1 mouse cellular context compared by ENCODE assay signal in the genomic region with DNA sequence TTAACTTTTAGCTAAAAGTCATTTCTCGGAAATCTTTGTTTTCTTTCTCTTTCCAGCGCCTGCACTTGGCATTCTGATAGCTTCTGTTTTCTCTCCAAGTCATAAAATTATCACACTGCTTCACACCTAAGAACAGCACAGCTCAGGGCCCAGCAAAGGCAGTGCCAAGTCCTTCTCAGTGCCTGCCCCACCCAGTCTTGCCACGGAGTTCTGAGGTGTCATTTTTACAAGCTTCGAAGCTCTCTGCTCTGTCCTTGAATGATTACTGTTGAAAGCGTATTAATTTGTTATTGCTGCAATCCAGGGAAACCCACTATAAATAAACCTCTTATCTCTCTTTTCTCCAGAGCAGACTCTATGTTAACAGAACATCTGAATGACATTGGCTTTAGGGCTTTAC.
TF ChIP-seq lines count a peak whose summit lies in the region.

No protein-coding gene starts in this region.

TF ChIP-seq in MEL, 35 proteins besides CTCF, POLR2A, EP300 and RAD21 (continued from another document):
- no peak for TF ChIP-seq MEF2A (IDR thresholded peaks at IDR 0.05; ENCODE audit: extremely low read depth, insufficient replicate concordance, low read depth, low read length, poor library complexity, severe bottlenecking)
- no peak for TF ChIP-seq NRF1 (IDR thresholded peaks at IDR 0.05; ENCODE audit: insufficient read depth, low read depth, low read length, poor library complexity, severe bottlenecking)
- TF ChIP-seq NELFE (IDR thresholded peaks at IDR 0.05; ENCODE audit: low read depth, low read length): no peak
- TF ChIP-seq POLR2AphosphoS2 (IDR thresholded peaks at IDR 0.05; ENCODE audit: low read length): no peak
- TF ChIP-seq ELF1 (IDR thresholded peaks at IDR 0.05; ENCODE audit: low read depth, low read length): no peak
- TF ChIP-seq ZKSCAN1 (IDR thresholded peaks at IDR 0.05; ENCODE audit: low read depth, low read length): no peak
- no peak for TF ChIP-seq ETS1 (IDR thresholded peaks at IDR 0.05; ENCODE audit: low read depth, low read length)
